Mouse (Mus musculus): ENCODE measurements around the gene Il13. TPM values are rescaled to one million over a fixed set of nuclear protein-coding genes. Genes with fewer than 3 reads are reported as not detected.

The Il13 gene
- total RNA-seq, 2 experiments from 2014 or later: not detected

DNA sequence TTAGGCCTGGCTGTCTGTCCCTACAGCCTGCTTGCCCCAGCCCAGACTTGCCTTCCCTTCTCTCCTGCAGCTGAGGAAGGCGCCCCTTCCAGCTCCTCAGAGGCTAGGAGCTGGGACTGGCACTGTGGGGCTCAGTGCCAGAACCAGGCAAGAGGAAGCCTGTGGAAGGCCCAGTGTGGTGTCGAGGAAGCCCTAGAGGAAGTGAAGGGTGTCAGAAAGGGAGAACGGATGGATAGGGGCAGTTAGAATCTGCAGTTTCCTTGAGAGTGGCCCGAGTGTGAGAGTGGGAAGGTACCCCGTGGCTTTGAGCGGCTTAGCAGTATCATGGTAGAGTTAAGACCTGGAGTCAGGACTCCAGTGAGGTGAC is 12.1 kb downstream of the Il13 start:
- DNase-seq (ENCODE audit: low spot score in 2 of 2): no peak
- Histone ChIP-seq H3K27ac (no peak overlapping the region), H3K4me3 (no peak overlapping the region)
- no peak for TF ChIP-seq CTCF (conservative IDR thresholded peaks at IDR 0.05)

- no peak for TF ChIP-seq CTCF (conservative IDR thresholded peaks at IDR 0.05)
- DNase-seq (ENCODE audit: low spot score in 2 of 2): no peak
- H3K4me3 ChIP-seq: no peak overlapping the region
- no peak overlapping the region for H3K27ac ChIP-seq
Measured at GRCm38 (mm10) chr11:53621582-53622439, 12.7 kb downstream of the Il13 start.

DNA sequence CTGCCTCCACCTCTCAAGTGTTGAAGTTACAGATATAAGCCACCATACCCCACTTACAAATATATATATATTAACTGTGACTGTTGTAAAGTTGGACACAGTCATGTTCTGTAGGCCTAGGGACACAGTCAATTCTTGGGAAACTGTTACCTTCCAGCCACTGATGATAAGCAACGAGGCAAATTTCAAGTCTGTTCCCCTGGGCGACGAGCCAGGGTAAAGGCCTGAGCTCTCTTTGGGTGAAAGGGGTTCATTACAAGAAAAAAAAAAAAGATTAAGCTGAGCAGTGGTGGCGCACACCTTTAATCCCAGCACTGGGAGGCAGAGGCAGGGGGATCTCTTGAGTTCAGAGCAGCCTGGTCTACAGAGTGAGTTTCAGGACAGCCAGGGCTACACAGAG is 14.4 kb downstream of the Il13 start:
- Histone ChIP-seq H3K4me3 (no peak overlapping the region), H3K27ac (no peak overlapping the region)
- no peak for DNase-seq (ENCODE audit: low spot score in 2 of 2)
- TF ChIP-seq CTCF (conservative IDR thresholded peaks at IDR 0.05): no peak

GRCm38 (mm10) chr11:53619428-53619827 is 15.1 kb downstream of the Il13 start:
- no peak for TF ChIP-seq CTCF (conservative IDR thresholded peaks at IDR 0.05)
- no peak for DNase-seq (ENCODE audit: low spot score in 2 of 2)

GRCm38 (mm10) chr11:53618619-53619198 is 15.8 kb downstream of the Il13 start, which contains the start of gene Il4:
Gene Il4, minus strand, starts transcription at chr11:53618669.
- H3K27ac ChIP-seq: no peak within 1 kb of the TSS
- no peak for DNase-seq (ENCODE audit: low spot score in 2 of 2)
- no peak for TF ChIP-seq CTCF (conservative IDR thresholded peaks at IDR 0.05)
- no peak within 1 kb of the TSS for H3K4me3 ChIP-seq

More at GRCm38 (mm10) chr11:53619428-53619827, 15.1 kb downstream of the Il13 start:
- H3K27ac ChIP-seq: no peak overlapping the region
- H3K4me3 ChIP-seq: no peak overlapping the region

- no peak for DNase-seq (ENCODE audit: low spot score in 2 of 2)
- H3K27ac ChIP-seq: no peak overlapping the region
- no peak for TF ChIP-seq CTCF (conservative IDR thresholded peaks at IDR 0.05)
- H3K4me3 ChIP-seq: no peak overlapping the region
Measured at GRCm38 (mm10) chr11:53617562-53618109, 16.9 kb downstream of the Il13 start.

DNA sequence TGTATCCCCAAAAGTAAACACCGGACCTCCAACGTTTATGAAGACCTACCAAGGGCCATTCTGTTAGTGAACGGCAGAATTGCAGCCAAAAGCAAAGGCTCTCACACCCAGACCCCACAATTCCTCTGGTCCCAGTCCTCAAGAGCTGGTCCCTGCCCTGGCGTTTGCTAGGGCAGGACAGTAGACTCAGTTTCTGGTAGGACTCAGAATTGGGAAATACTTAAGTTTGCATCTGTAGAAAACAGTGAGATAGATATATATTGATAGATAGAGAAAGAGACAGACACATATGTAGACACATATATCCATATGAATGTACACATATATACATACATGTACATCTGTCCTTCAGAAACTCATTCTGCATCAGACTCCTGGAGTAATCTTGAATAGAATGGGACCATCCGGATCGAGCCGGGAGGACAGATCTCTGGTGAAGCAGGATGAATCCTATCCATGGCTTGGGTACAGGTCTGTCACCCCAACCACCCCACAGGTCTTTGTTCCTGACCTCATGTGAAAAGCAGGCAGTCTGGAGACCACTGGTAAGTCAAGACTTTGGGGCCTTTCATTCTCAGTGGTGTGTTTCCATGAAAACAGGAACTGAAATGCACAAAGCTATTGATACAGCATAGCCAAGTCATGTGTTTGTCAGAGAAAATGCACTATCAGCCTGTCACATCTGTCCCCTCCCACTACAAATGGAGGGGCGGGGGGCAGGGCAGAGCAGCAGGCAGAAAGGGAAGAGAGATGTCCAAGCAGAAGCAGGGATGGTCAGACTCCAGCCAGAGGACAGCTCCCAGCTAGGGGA is 17.5 kb downstream of the Il13 start:
- TF ChIP-seq CTCF (conservative IDR thresholded peaks at IDR 0.05): no peak
- H3K4me3 ChIP-seq: no peak overlapping the region
- DNase-seq (ENCODE audit: low spot score in 2 of 2): no peak
- no peak overlapping the region; the same call in 1 of the 2 replicates for H3K27ac ChIP-seq

DNA sequence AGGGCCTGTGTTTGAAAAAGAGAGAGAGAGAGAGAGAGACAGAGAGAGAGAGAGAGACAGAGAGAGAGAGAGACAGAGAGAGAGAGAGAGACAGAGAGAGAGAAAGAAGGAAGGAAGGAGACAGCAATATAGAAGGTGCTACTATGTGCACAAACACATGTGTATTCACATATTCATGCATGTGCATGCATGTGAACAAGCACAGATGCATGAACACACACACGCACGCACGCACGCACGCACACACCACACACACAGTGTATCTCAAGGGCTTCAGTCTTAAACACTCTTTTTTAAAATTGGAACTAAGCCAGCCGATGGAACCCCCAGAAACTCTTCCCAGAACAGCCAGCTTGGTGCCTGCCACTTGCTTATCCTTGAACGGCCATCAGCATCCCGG is 18.9 kb downstream of the Il13 start:
- no peak overlapping the region for H3K27ac ChIP-seq
- no peak for DNase-seq (ENCODE audit: low spot score in 2 of 2)
- no peak for TF ChIP-seq CTCF (conservative IDR thresholded peaks at IDR 0.05)
- no peak overlapping the region for H3K4me3 ChIP-seq

DNA sequence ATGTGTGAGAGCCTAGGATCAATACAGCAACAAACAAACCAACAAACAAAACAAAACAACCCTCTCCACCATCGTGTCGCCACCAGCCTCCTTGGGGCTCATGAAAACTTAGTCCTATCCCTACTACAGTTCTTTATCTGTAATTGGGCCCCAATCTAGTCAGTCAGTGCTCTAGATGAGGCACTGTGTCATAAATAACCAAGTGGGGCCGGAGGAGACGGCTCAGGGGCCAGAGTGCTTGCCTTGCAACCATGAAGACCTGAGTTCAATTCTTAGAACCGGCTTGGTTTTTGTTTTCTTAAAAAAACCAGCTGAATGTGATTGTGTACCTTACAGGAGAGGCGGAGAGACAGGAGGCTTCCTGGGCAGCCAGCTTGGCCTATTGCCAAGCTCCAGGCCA is 19.3 kb downstream of the Il13 start:
- Histone ChIP-seq H3K4me3 (no peak overlapping the region), H3K27ac (no peak overlapping the region)
- DNase-seq (ENCODE audit: low spot score in 2 of 2): no peak
- TF ChIP-seq CTCF (conservative IDR thresholded peaks at IDR 0.05): no peak

DNA sequence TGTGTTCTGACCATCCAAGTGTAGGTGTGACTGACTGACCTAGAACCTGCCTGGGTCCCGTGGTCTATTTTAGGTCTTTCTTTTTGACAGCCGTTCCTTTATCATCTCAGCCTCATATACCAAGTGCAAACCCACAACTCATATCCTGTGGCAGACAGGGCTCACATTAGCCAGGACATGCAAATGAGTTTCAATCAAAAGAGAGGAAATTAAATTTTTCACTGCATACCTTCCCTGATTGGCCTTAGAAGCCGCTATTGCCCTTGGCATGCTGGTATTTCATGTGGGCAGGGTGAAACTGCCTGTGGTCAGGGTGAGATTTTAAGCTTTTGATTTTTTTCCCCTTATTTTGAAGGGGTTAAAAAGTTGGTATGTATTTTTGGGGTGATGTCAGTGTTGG is 24.8 kb downstream of the Il13 start:
- no peak for TF ChIP-seq CTCF (conservative IDR thresholded peaks at IDR 0.05)
- no peak overlapping the region for H3K27ac ChIP-seq
- H3K4me3 ChIP-seq: no peak overlapping the region
- DNase-seq (ENCODE audit: low spot score in 2 of 2): no peak

GRCm38 (mm10) chr11:53609231-53609630 is 25.3 kb downstream of the Il13 start:
- Histone ChIP-seq H3K4me3 (no peak overlapping the region), H3K27ac (no peak overlapping the region)
- no peak for TF ChIP-seq CTCF (conservative IDR thresholded peaks at IDR 0.05)
- no peak for DNase-seq (ENCODE audit: low spot score in 2 of 2)

DNA sequence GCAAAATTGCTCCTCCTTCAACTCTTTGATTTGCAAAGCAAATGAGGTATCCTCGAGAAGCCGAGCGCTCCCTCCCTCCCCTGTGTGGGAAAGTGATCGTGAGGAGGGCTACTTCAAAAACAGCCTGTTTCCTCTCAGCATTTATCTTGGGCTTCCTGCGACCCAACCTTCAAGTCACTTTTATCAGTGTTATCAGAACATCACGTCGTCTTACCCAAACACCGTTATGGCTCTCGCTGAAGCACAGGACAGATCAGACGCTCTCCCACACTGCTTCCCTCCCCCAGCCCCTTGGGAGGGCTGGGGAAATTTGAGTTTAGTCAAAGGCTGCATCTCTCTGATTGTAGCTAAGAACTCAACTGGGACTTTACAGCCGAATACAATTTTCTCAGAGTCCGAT is 28.9 kb downstream of the Il13 start:
- no peak for TF ChIP-seq CTCF (conservative IDR thresholded peaks at IDR 0.05)
- DNase-seq (ENCODE audit: low spot score in 2 of 2): no peak
- Histone ChIP-seq H3K27ac (no peak overlapping the region), H3K4me3 (no peak overlapping the region)

GRCm38 (mm10) chr11:53604983-53605382 is 29.5 kb downstream of the Il13 start:
- DNase-seq (ENCODE audit: low spot score in 2 of 2): no peak
- no peak overlapping the region for H3K4me3 ChIP-seq
- peak; percentile 56 for TF ChIP-seq CTCF (conservative IDR thresholded peaks at IDR 0.05)
- H3K27ac ChIP-seq: no peak overlapping the region
